Mouse (Mus musculus): ENCODE measurements around the gene Men1. TPM values are rescaled to one million over a fixed set of nuclear protein-coding genes. Genes with fewer than 3 reads are reported as not detected.

Men1 gene
- polyA plus RNA-seq, 1 experiment from 2014 or later, result 66.1 TPM

DNA sequence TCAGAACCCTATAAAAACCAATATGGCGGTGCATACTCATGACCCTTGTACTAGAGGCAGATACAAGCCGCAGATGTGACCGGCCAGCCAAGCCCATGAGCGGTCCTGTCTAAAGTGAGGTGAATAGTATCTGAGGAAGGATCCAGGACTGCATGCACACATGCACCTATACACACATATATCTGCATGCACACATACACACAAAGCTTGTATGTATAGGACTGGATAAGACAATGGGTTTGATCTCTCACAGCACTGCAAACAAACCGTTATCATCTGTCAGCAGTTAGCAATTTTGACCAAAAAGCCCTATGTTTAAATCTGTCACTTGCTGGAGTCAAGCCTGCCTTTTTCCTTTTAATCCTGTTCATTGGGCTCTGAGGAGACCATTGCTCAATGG lies 32.7 kb upstream of the Men1 start:
- H3K4me2 ChIP-seq (ENCODE audit: low read depth), result no peak overlapping the region
- peaks cover 15% of the 10 kb centered on the region for H3K36me3 ChIP-seq (ENCODE audit: control insufficient read depth, insufficient read depth, low read length)
- no peak overlapping the region for H3K27ac ChIP-seq (ENCODE audit: low read depth, low read length)
- WGBS, result 91% methylated on average over 5 of the region's 5 CpGs
- H3K9ac ChIP-seq (ENCODE audit: low read length), result no peak overlapping the region
- peaks cover 4% of the 10 kb centered on the region; the same call in 1 of the 2 replicates for H3K4me1 ChIP-seq (ENCODE audit: control insufficient read depth, insufficient read depth, low read length)
- no peak overlapping the region for H3K4me3 ChIP-seq (ENCODE audit: low read depth, low read length)
- no peak for DNase-seq (ENCODE audit: low spot score)
- ATAC-seq (ENCODE audit: insufficient read depth, low FRiP score, low TSS enrichment), result no peak
- no peaks in the 10 kb centered on the region for H3K9me3 ChIP-seq (ENCODE audit: control insufficient read depth, low read length)
- no peaks in the 10 kb centered on the region for H3K27me3 ChIP-seq (ENCODE audit: control insufficient read depth, insufficient read depth, low read length)

DNA sequence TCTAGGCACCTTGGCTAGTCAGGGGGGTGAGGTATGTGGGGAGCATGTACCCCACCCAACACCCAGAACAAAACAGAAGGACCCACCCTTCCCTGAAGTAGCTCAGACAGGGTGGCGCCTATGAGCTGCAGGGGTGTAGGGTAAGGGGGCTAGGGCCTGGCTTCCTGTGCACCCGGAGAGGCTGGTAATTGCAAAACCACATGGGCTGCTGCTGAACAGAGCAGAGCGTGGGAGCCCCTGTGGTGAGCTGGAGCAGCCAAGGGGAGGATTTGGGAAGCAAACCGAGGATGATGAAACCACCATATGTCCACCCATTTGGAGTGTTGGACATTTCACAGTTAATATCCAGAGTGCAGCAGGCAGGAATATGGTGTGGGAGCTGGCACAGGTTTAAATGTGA lies 32.3 kb upstream of the Men1 start:
- DNase-seq (ENCODE audit: low spot score), result peak; percentile 32
- ATAC-seq (ENCODE audit: insufficient read depth, low FRiP score, low TSS enrichment), result no peak
- peaks cover 14% of the 10 kb centered on the region for H3K36me3 ChIP-seq (ENCODE audit: control insufficient read depth, insufficient read depth, low read length)
- WGBS, result 31% methylated on average over 4 of the region's 4 CpGs
- no peak overlapping the region for H3K4me3 ChIP-seq (ENCODE audit: low read depth, low read length)
- no peaks in the 10 kb centered on the region for H3K9me3 ChIP-seq (ENCODE audit: control insufficient read depth, low read length)
- H3K4me1 ChIP-seq (ENCODE audit: control insufficient read depth, insufficient read depth, low read length), result peaks cover 4% of the 10 kb centered on the region; the same call in 1 of the 2 replicates
- H3K4me2 ChIP-seq (ENCODE audit: low read depth), result no peak overlapping the region
- no peak overlapping the region for H3K9ac ChIP-seq (ENCODE audit: low read length)
- no peak overlapping the region for H3K27ac ChIP-seq (ENCODE audit: low read depth, low read length)
- H3K27me3 ChIP-seq (ENCODE audit: control insufficient read depth, insufficient read depth, low read length), result no peaks in the 10 kb centered on the region

DNA sequence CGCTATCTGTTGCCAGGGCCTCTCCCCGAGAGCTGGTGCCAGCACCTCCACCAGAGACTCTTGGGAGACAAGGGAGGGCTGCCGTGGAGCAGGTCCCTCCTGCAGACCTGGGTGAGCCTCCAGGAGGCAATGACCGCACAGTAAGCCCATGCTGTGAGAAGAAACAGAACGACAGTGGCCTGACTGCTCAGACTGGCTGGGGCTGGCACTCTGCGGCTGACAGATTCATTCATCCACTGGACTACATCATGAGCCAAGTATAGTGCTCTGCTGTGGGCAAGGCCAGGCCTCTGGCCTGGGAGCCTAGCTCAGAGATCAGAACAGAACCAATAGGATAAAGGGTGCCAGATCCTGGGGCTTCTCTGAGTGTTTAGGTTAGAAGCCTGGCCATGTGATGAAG lies 30.9 kb upstream of the Men1 start:
- Histone ChIP-seq H3K4me1 (ENCODE audit: control insufficient read depth, insufficient read depth, low read length) (peaks cover 4% of the 10 kb centered on the region; the same call in 1 of the 2 replicates), H3K4me2 (ENCODE audit: low read depth) (no peak overlapping the region), H3K9me3 (ENCODE audit: control insufficient read depth, low read length) (no peaks in the 10 kb centered on the region), H3K36me3 (ENCODE audit: control insufficient read depth, insufficient read depth, low read length) (peaks cover 6% of the 10 kb centered on the region), H3K27me3 (ENCODE audit: control insufficient read depth, insufficient read depth, low read length) (no peaks in the 10 kb centered on the region), H3K9ac (ENCODE audit: low read length) (no peak overlapping the region), H3K27ac (ENCODE audit: low read depth, low read length) (no peak overlapping the region), H3K4me3 (ENCODE audit: low read depth, low read length) (no peak overlapping the region)
- no peak for ATAC-seq (ENCODE audit: insufficient read depth, low FRiP score, low TSS enrichment)
- WGBS, result 75% methylated on average over 6 of the region's 6 CpGs
- DNase-seq (ENCODE audit: low spot score), result no peak

DNA sequence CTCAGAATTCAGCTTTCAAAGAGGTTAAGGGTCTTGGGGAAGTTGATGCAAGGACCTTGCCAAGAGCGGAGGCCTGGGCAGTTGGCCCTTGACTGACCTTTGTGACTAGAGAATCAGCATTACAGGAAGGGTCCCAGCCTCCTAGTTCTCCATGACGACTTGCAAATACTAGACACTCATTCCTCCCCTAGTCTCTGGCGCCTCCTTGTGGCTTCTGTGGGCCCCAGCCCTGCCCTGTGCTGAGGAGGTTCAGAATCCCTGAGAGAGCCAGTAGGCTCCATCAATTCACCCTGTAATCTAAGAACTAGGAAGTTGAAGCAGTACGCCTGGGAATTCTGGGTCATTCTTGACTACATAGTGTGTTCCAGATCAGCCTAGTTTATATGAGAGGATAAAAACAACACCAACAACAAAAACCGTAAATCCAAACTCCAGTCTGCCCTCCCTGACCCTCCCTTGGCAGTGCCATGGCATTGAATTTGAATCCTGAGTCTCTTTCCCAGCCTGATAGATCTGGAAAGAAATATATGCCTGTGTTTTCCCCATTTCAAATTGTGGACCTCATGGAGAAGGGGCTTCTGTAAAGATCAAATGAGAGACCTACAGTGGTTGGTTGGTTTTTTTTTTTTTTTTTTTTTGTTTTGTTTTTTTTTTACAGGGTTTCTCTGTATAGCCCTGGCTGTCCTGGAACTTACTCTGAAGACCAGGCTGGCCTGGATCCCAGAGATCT lies 29.8 kb upstream of the Men1 start:
- Histone ChIP-seq H3K4me1 (ENCODE audit: control insufficient read depth, insufficient read depth, low read length) (peaks cover 4% of the 10 kb centered on the region; the same call in 1 of the 2 replicates), H3K4me2 (ENCODE audit: low read depth) (no peak overlapping the region), H3K27me3 (ENCODE audit: control insufficient read depth, insufficient read depth, low read length) (no peaks in the 10 kb centered on the region), H3K27ac (ENCODE audit: low read depth, low read length) (no peak overlapping the region), H3K9ac (ENCODE audit: low read length) (no peak overlapping the region), H3K9me3 (ENCODE audit: control insufficient read depth, low read length) (no peaks in the 10 kb centered on the region), H3K36me3 (ENCODE audit: control insufficient read depth, insufficient read depth, low read length) (no peaks in the 10 kb centered on the region), H3K4me3 (ENCODE audit: low read depth, low read length) (no peak overlapping the region)
- ATAC-seq (ENCODE audit: insufficient read depth, low FRiP score, low TSS enrichment), result peak; percentile 48; the same call in 1 of the 2 replicates
- peak; percentile 89 for DNase-seq (ENCODE audit: low spot score)
- 26% methylated on average over 5 of the region's 5 CpGs for WGBS

DNA sequence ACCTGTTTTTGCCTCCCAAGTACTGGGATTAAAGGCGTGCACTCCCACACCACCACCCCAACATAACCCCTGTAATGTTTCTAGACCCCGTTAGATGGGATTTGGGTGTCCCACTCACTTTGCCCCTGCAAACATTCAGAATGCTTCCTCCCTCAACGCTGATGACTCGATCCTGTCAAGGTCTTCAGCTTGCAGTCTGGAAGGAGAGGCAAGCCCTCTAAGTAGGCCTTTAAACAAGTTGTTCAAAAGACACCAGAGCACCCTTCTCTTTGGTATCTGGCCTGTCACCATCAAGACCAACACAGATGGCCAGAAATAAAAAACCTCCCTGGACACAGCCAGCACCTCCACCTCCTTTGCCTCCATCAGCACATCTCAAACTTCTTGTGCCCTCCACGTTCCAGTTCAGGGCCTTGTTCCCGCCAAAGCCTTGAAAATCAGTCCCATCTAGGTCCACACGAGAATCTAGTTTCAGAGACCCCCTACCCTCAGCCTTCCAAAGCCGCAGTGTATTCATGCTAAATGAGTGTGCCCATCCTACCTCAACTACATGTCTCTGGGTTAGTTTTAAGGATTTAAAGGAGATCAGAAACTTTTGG lies 29.2 kb upstream of the Men1 start:
- H3K27me3 ChIP-seq (ENCODE audit: control insufficient read depth, insufficient read depth, low read length), result no peaks in the 10 kb centered on the region
- no peaks in the 10 kb centered on the region for H3K9me3 ChIP-seq (ENCODE audit: control insufficient read depth, low read length)
- WGBS, result 56% methylated on average over 8 of the region's 8 CpGs
- H3K27ac ChIP-seq (ENCODE audit: low read depth, low read length), result no peak overlapping the region
- no peak for ATAC-seq (ENCODE audit: insufficient read depth, low FRiP score, low TSS enrichment)
- H3K9ac ChIP-seq (ENCODE audit: low read length), result no peak overlapping the region
- peak overlapping the region; percentile 49 for H3K4me2 ChIP-seq (ENCODE audit: low read depth)
- H3K4me1 ChIP-seq (ENCODE audit: control insufficient read depth, insufficient read depth, low read length), result peaks cover under 1% of the 10 kb centered on the region; the same call in 1 of the 2 replicates
- H3K4me3 ChIP-seq (ENCODE audit: low read depth, low read length), result peak overlapping the region; percentile 57
- no peak for DNase-seq (ENCODE audit: low spot score)
- no peaks in the 10 kb centered on the region for H3K36me3 ChIP-seq (ENCODE audit: control insufficient read depth, insufficient read depth, low read length)

DNA sequence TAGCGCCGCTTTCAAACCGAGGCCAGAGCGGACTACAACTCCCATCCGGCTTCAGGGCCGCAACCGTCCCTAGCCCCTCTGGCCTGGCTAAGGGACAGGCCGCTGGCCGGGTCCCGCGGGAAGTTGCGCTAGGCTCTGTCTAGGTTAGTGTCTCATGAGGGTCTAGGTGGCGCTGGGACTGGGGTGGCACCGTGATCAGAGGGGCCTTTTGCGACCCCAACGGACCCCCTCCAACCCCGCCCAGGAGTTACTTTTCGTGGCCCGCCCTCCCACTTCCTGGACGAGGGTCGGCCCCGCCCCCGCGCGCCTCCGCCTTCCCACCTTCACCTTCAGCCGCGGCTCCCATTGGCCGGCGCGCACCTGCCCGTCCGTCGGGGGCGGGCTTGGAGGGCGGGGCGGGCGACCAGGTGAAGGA lies 28.6 kb upstream of the Men1 start, which contains the start of gene Cdc42bpg:
Gene Cdc42bpg (plus strand): TSS at position 320 of the 415 bp plus-strand sequence.
- no peaks in the 10 kb centered on the region for H3K9me3 ChIP-seq (ENCODE audit: control insufficient read depth, low read length)
- peak within 1 kb of the TSS; percentile 41; the same call in 1 of the 2 replicates for H3K9ac ChIP-seq (ENCODE audit: low read length)
- H3K27me3 ChIP-seq (ENCODE audit: control insufficient read depth, insufficient read depth, low read length), result no peaks in the 10 kb centered on the region
- H3K27ac ChIP-seq (ENCODE audit: low read depth, low read length), result no peak within 1 kb of the TSS
- DNase-seq (ENCODE audit: low spot score), result peak; percentile 81
- peak; percentile 70 for ATAC-seq (ENCODE audit: insufficient read depth, low FRiP score, low TSS enrichment)
- no peaks in the 10 kb centered on the region for H3K4me1 ChIP-seq (ENCODE audit: control insufficient read depth, insufficient read depth, low read length)
- H3K4me2 ChIP-seq (ENCODE audit: low read depth), result peak within 1 kb of the TSS; percentile 49
- under 1% methylated on average over 35 of the region's 38 CpGs for WGBS
- peak within 1 kb of the TSS; percentile 57 for H3K4me3 ChIP-seq (ENCODE audit: low read depth, low read length)
- H3K36me3 ChIP-seq (ENCODE audit: control insufficient read depth, insufficient read depth, low read length), result no peaks in the 10 kb centered on the region

DNA sequence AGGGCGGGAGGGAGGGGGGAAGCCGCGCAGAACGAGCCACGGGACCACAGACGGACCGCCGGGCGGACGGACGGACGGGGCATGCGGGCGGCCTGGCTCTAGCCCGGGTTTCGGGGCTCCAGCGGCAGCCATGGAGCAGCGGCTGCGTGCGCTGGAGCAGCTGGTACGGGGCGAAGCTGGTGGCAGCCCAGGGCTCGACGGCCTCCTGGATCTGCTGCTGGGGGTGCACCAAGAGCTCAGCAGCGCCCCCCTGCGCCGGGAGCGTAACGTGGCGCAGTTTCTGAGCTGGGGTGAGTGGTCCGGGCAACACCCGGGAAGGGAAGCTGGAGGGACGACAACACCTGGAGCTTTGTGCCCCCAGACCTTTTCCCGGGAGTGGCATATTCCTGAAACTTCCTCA lies 28.2 kb upstream of the Men1 start:
- H3K9me3 ChIP-seq (ENCODE audit: control insufficient read depth, low read length), result no peaks in the 10 kb centered on the region
- 0% methylated on average over 30 of the region's 34 CpGs for WGBS
- no peak overlapping the region for H3K27ac ChIP-seq (ENCODE audit: low read depth, low read length)
- peak overlapping the region; percentile 41; the same call in 1 of the 2 replicates for H3K9ac ChIP-seq (ENCODE audit: low read length)
- H3K4me3 ChIP-seq (ENCODE audit: low read depth, low read length), result peak overlapping the region; percentile 57
- peak; percentile 86 for DNase-seq (ENCODE audit: low spot score)
- H3K27me3 ChIP-seq (ENCODE audit: control insufficient read depth, insufficient read depth, low read length), result no peaks in the 10 kb centered on the region
- no peaks in the 10 kb centered on the region for H3K4me1 ChIP-seq (ENCODE audit: control insufficient read depth, insufficient read depth, low read length)
- peak overlapping the region; percentile 49 for H3K4me2 ChIP-seq (ENCODE audit: low read depth)
- no peaks in the 10 kb centered on the region for H3K36me3 ChIP-seq (ENCODE audit: control insufficient read depth, insufficient read depth, low read length)
- ATAC-seq (ENCODE audit: insufficient read depth, low FRiP score, low TSS enrichment), result peak; percentile 39; the same call in 1 of the 2 replicates

DNA sequence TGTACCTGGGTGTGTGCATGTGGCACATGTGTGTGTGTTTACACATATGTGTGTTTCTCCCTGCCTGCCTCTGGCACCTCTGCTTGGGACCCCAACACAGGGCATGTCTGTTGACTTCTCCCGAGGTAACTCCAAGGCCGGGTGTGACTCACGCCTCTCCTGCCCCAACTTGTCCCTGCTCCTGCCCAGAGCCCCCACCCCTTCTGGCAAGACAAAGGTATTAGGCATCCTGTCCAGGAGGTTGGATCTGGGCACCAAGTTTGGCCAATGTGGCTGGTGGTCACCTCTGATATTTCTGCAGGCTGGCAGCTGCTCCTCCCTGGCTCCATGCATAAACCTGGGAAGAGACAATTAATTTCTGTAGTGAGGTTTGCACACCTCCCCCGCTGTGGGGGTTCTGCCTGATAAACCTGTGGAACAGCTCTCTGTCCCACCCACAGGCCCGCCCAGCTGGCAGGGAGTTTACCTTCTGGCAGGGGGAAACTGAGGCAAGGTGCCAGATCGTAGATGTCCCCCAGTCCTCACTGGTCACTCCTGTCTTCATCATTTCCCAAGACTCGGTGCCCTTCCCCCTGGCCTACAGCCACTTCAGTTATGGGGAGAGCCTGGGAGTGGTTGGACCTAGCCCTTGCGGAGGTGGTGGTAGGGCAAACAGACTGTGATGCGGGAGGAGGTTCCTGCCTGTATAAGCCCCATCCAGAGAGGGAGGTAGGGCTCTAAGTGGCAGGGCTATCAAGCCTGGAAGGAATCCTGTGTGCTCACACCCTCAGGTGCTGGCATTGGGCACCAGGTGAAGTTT lies 26.8 kb upstream of the Men1 start:
- Histone ChIP-seq H3K9ac (ENCODE audit: low read length) (no peak overlapping the region), H3K9me3 (ENCODE audit: control insufficient read depth, low read length) (no peaks in the 10 kb centered on the region), H3K4me3 (ENCODE audit: low read depth, low read length) (no peak overlapping the region), H3K4me1 (ENCODE audit: control insufficient read depth, insufficient read depth, low read length) (no peaks in the 10 kb centered on the region), H3K4me2 (ENCODE audit: low read depth) (no peak overlapping the region), H3K36me3 (ENCODE audit: control insufficient read depth, insufficient read depth, low read length) (no peaks in the 10 kb centered on the region), H3K27ac (ENCODE audit: low read depth, low read length) (no peak overlapping the region), H3K27me3 (ENCODE audit: control insufficient read depth, insufficient read depth, low read length) (no peaks in the 10 kb centered on the region)
- 93% methylated on average over 9 of the region's 9 CpGs for WGBS
- ATAC-seq (ENCODE audit: insufficient read depth, low FRiP score, low TSS enrichment) (no peak), DNase-seq (ENCODE audit: low spot score) (no peak)
